Mouse (Mus musculus): Measurements from ENCODE around the gene Rbm33. TPM values are rescaled to one million over a fixed set of nuclear protein-coding genes. Genes with fewer than 3 reads are reported as not detected.

Rbm33 gene
- total and polyA plus RNA-seq, 3 experiments: 13.6 to 41.1 (median 38.5) TPM

- DNase-seq: no peak
- Histone ChIP-seq H3K36me3 (ENCODE audit: control insufficient read depth, insufficient read depth, low read length) (peaks cover 48% of the 10 kb centered on the region), H3K79me2 (replicated peaks; ENCODE audit: control insufficient read depth, insufficient read depth, low read length) (peaks cover 3% of the 10 kb centered on the region), H3K27ac (no peak overlapping the region), H3K4me3 (no peak overlapping the region), H3K9ac (ENCODE audit: low read depth, low read length) (no peak overlapping the region), H3K27me3 (ENCODE audit: control insufficient read depth, insufficient read depth, low read length) (no peaks in the 10 kb centered on the region), H3K4me1 (ENCODE audit: control insufficient read depth, insufficient read depth, low read length) (peaks cover 17% of the 10 kb centered on the region)
- intact Hi-C loops (cut with DNase I): no loop called here
- TF ChIP-seq CTCF (IDR thresholded peaks at IDR 0.05) (no peak), EP300 (IDR thresholded peaks at IDR 0.05; ENCODE audit: insufficient read depth, low read depth, low read length) (no peak), POLR2A (IDR thresholded peaks at IDR 0.05; ENCODE audit: insufficient read depth, low read depth, low read length) (no peak)
- 98% methylated on average over 1 of the region's 1 CpGs for WGBS
Measured at GRCm38 (mm10) chr5:28402756-28403155, 85.8 kb downstream of the Rbm33 start.

DNA sequence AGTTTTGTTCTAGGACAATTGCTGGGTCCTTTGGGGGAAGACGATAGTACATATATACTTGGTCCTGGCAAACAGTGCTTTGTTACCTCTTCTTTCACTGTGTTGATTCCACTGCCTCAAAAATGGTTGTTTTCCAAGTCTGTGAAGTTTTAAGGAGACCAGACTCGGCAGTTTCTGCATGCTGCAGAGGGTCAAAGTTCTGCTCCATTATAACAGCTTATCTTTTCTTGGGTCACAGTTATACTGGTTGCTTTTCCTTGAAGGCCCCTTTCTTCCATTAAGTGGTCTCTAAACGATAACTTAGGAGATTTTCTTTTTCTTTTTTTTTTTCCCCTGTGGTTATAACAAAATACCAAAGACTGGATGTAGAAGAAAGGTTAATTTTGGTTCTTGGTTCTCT, 89.7 kb downstream of the Rbm33 start:
- Histone ChIP-seq H3K4me1 (ENCODE audit: control insufficient read depth, insufficient read depth, low read length) (peaks cover 10% of the 10 kb centered on the region), H3K27ac (no peak overlapping the region), H3K79me2 (replicated peaks; ENCODE audit: control insufficient read depth, insufficient read depth, low read length) (peaks cover 1% of the 10 kb centered on the region), H3K9ac (ENCODE audit: low read depth, low read length) (no peak overlapping the region), H3K4me3 (no peak overlapping the region), H3K27me3 (ENCODE audit: control insufficient read depth, insufficient read depth, low read length) (no peaks in the 10 kb centered on the region), H3K36me3 (ENCODE audit: control insufficient read depth, insufficient read depth, low read length) (peaks cover 18% of the 10 kb centered on the region)
- 77% methylated on average over 3 of the region's 3 CpGs for WGBS
- TF ChIP-seq EP300 (IDR thresholded peaks at IDR 0.05; ENCODE audit: insufficient read depth, low read depth, low read length) (no peak), POLR2A (IDR thresholded peaks at IDR 0.05; ENCODE audit: insufficient read depth, low read depth, low read length) (no peak), CTCF (IDR thresholded peaks at IDR 0.05) (no peak)
- no peak for DNase-seq
- intact Hi-C loops (cut with DNase I): no loop called here

- Histone ChIP-seq H3K36me3 (ENCODE audit: control insufficient read depth, insufficient read depth, low read length) (peaks cover 14% of the 10 kb centered on the region), H3K4me3 (no peak overlapping the region), H3K79me2 (replicated peaks; ENCODE audit: control insufficient read depth, insufficient read depth, low read length) (no peaks in the 10 kb centered on the region), H3K27me3 (ENCODE audit: control insufficient read depth, insufficient read depth, low read length) (no peaks in the 10 kb centered on the region), H3K9ac (ENCODE audit: low read depth, low read length) (no peak overlapping the region), H3K27ac (no peak overlapping the region), H3K4me1 (ENCODE audit: control insufficient read depth, insufficient read depth, low read length) (peaks cover 2% of the 10 kb centered on the region; the same call in 1 of the 2 replicates)
- 54% methylated on average over 2 of the region's 2 CpGs for WGBS
- TF ChIP-seq EP300 (IDR thresholded peaks at IDR 0.05; ENCODE audit: insufficient read depth, low read depth, low read length) (no peak), CTCF (IDR thresholded peaks at IDR 0.05) (no peak), POLR2A (IDR thresholded peaks at IDR 0.05; ENCODE audit: insufficient read depth, low read depth, low read length) (no peak)
- intact Hi-C loops (cut with DNase I): no loop called here
- DNase-seq: no peak
Measured at GRCm38 (mm10) chr5:28412006-28412685, 95.2 kb downstream of the Rbm33 start.

DNA sequence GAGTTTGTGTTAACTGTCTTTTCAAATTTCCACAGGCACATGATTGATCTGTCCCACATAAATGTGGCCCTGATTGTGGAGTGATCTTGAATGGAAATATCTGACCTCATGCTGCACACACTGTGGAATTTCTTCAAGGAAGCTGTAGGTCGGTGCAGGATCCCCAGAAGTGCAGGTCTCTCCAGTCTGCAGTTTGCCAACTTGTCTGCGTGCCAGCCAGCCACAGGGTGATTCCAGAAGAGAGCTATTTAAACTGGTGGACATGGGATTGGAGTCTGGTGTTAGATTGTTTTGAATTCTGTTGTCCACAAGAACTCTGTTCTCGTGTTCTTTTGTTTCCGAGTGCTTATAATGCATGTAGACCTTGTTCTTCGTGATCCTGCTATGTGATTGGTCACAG, 96.6 kb downstream of the Rbm33 start:
- H3K27ac ChIP-seq: no peak overlapping the region
- no peaks in the 10 kb centered on the region for H3K27me3 ChIP-seq (ENCODE audit: control insufficient read depth, insufficient read depth, low read length)
- WGBS: 56% methylated on average over 5 of the region's 5 CpGs
- intact Hi-C loops (cut with DNase I): no loop called here
- DNase-seq: peak in 1 of 2 experiments; percentile 25
- no peaks in the 10 kb centered on the region for H3K79me2 ChIP-seq (replicated peaks; ENCODE audit: control insufficient read depth, insufficient read depth, low read length)
- H3K4me1 ChIP-seq (ENCODE audit: control insufficient read depth, insufficient read depth, low read length): peaks cover 2% of the 10 kb centered on the region; the same call in 1 of the 2 replicates
- TF ChIP-seq POLR2A (IDR thresholded peaks at IDR 0.05; ENCODE audit: insufficient read depth, low read depth, low read length) (no peak), CTCF (IDR thresholded peaks at IDR 0.05) (no peak), EP300 (IDR thresholded peaks at IDR 0.05; ENCODE audit: insufficient read depth, low read depth, low read length) (no peak)
- H3K4me3 ChIP-seq: no peak overlapping the region
- H3K36me3 ChIP-seq (ENCODE audit: control insufficient read depth, insufficient read depth, low read length): peaks cover 14% of the 10 kb centered on the region
- no peak overlapping the region for H3K9ac ChIP-seq (ENCODE audit: low read depth, low read length)

GRCm38 (mm10) chr5:28414076-28414475, 97.2 kb downstream of the Rbm33 start:
- no peak overlapping the region for H3K4me3 ChIP-seq
- no peak for TF ChIP-seq EP300 (IDR thresholded peaks at IDR 0.05; ENCODE audit: insufficient read depth, low read depth, low read length)
- no peak for TF ChIP-seq CTCF (IDR thresholded peaks at IDR 0.05)
- no peak for TF ChIP-seq POLR2A (IDR thresholded peaks at IDR 0.05; ENCODE audit: insufficient read depth, low read depth, low read length)
- no peak overlapping the region for H3K27ac ChIP-seq
- H3K4me1 ChIP-seq (ENCODE audit: control insufficient read depth, insufficient read depth, low read length): peaks cover 2% of the 10 kb centered on the region; the same call in 1 of the 2 replicates
- DNase-seq: no peak
- H3K36me3 ChIP-seq (ENCODE audit: control insufficient read depth, insufficient read depth, low read length): peaks cover 14% of the 10 kb centered on the region
- no peak overlapping the region for H3K9ac ChIP-seq (ENCODE audit: low read depth, low read length)
- intact Hi-C loops (cut with DNase I): no loop called here
- no peaks in the 10 kb centered on the region for H3K27me3 ChIP-seq (ENCODE audit: control insufficient read depth, insufficient read depth, low read length)
- WGBS: 71% methylated on average over 3 of the region's 3 CpGs
- no peaks in the 10 kb centered on the region for H3K79me2 ChIP-seq (replicated peaks; ENCODE audit: control insufficient read depth, insufficient read depth, low read length)

DNA sequence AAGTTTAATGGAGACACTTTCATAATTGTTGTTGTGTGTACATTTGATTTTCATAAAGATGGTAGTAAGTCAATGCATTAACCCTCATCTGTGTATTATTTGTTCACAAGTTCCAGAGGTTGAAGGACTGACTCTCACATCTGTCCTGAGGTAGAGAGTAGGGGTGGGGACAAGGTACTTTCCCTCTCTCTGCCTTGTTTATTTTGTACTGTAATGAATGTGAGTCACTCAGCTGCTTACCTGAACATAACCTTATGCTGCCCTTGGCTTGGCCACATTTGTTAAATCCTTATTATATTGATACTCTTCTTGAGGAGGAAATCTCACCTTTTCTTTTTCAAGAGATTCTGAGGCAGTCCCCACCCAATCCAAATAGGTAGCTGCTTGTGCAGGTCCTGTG, 99.1 kb downstream of the Rbm33 start:
- Histone ChIP-seq H3K27ac (no peak overlapping the region), H3K4me1 (ENCODE audit: control insufficient read depth, insufficient read depth, low read length) (peaks cover 2% of the 10 kb centered on the region; the same call in 1 of the 2 replicates), H3K27me3 (ENCODE audit: control insufficient read depth, insufficient read depth, low read length) (no peaks in the 10 kb centered on the region), H3K36me3 (ENCODE audit: control insufficient read depth, insufficient read depth, low read length) (peaks cover 12% of the 10 kb centered on the region), H3K9ac (ENCODE audit: low read depth, low read length) (no peak overlapping the region), H3K79me2 (replicated peaks; ENCODE audit: control insufficient read depth, insufficient read depth, low read length) (no peaks in the 10 kb centered on the region), H3K4me3 (no peak overlapping the region)
- no peak for DNase-seq
- no peak for TF ChIP-seq CTCF (IDR thresholded peaks at IDR 0.05)
- no peak for TF ChIP-seq EP300 (IDR thresholded peaks at IDR 0.05; ENCODE audit: insufficient read depth, low read depth, low read length)
- TF ChIP-seq POLR2A (IDR thresholded peaks at IDR 0.05; ENCODE audit: insufficient read depth, low read depth, low read length): no peak
- intact Hi-C loops (cut with DNase I): no loop called here
